Mouse (Mus musculus): ENCODE measurements at regions not wholly inside any gene's neighbourhood (a gene's known extent, or its start where the extent isn't known, plus 50 kb on each side); places are given as distances from the start of the nearest gene placed in this dataset.
A peak's percentile ranks its signal among the peaks of the same experiment; 100 is the strongest.

DNA sequence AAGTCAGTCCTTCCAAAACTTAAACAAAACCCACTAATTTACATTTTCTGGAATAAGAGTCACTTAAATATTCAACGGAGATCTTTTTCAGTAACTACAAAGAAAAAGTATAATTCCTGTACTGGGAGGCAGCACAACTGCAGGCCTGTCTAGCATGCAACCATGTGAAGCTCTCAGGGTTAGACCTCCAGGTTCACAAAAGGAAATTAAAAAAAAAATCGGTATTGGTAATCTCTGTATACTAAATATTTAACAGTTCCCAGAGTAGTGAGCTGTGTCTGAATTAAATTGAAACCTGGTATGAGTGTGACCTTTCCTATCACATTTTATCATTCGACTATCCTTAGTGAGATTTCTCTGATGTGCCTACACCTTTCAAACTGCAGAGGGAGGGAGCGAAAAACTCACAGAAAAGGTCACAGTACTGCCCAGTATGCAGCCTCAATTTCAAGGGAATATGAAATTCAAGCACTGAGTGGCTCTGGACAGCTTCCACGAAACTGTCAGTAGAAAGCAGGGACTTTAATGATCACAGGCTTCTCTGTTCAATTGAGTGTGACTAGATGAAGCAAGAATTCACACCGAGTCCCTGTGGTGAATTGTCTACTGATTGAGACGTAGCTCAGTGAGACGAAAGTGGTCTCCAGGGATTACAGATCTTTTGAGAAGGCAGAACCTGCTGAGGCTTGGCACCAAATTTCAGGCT, 197.9 kb upstream of the Spock3 start:
- DNase-seq, result peak; percentile 3 to 5

GRCm38 (mm10) chr8:62773766-62774165, 177.0 kb upstream of the Spock3 start:
- DNase-seq, result peak; percentile 1 to 6

DNA sequence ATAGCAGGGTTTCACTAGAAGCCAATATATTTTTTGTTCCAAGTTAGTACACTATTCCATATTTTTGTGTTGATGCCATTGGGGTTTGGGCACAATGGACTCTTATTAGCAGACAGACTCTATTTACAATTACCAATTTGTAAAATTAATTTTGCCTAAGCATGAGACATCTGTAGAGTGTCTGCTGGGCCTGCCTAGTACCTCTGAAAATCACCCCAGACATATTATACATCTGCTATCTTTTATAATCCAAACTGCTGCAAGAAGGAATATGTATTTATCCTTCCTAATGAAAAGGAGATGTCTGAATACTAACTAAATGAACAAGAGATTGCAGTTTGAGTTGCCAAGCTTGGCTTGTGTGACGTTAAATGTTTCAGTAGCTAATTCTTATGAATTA, 146.3 kb upstream of the Spock3 start:
- DNase-seq, result no peak

All from cerebellum, postnatal 14 days (tissue).